ENCODE assay signal across 10 mouse cellular contexts in genomic region chr5:105976076-105976475, GRCm38 (mm10).
DNase-seq lines count a peak whose midpoint lies in the region; ATAC-seq lines count a peak whose summit lies in the region.
"Had no signal": no experiment of that assay in that cellular context is flagged by ENCODE, and none has a peak within 500 bp of the region (broad histone marks: within the 10 kb centered on the region; RNA-seq: fewer than 3 reads in every experiment).

No protein-coding gene starts in this region.

- H3K9me3 ChIP-seq in kidney, embryonic 16.5 days (ENCODE audit: low read length): no peaks in the 10 kb centered on the region
- H3K9me3 ChIP-seq in embryonic facial prominence, embryonic 12.5 days: no peaks in the 10 kb centered on the region
- H3K9me3 ChIP-seq in forebrain, embryonic 16.5 days (ENCODE audit: control insufficient read depth, low read length): no peaks in the 10 kb centered on the region
- no peaks in the 10 kb centered on the region for H3K9me3 ChIP-seq in limb, embryonic 15.5 days

- H3K27ac ChIP-seq in kidney, embryonic 16.5 days (ENCODE audit: low read length): no peak overlapping the region
- no peak overlapping the region for H3K27ac ChIP-seq in embryonic facial prominence, embryonic 12.5 days
- H3K27ac ChIP-seq in forebrain, embryonic 16.5 days (ENCODE audit: low read length): no peak overlapping the region
- no peak overlapping the region for H3K27ac ChIP-seq in limb, embryonic 15.5 days

- H3K27me3 ChIP-seq in kidney, embryonic 16.5 days (ENCODE audit: insufficient read depth, low read length): no peaks in the 10 kb centered on the region
- no peaks in the 10 kb centered on the region for H3K27me3 ChIP-seq in embryonic facial prominence, embryonic 12.5 days
- H3K27me3 ChIP-seq in forebrain, embryonic 16.5 days (replicated peaks; ENCODE audit: control insufficient read depth, insufficient read depth, low read length): 0 out of 2 replicates have a peak, but pooled peaks cover 2% of the 10 kb centered on the region
- no peaks in the 10 kb centered on the region for H3K27me3 ChIP-seq in limb, embryonic 15.5 days

- 0 out of 2 replicates have a peak, but pooled peaks cover 7% of the 10 kb centered on the region for H3K4me1 ChIP-seq in kidney, embryonic 16.5 days (ENCODE audit: insufficient read depth, low read length)
- peaks cover 7% of the 10 kb centered on the region; the same call in 1 of the 2 replicates for H3K4me1 ChIP-seq in embryonic facial prominence, embryonic 12.5 days
- peaks cover 8% of the 10 kb centered on the region for H3K4me1 ChIP-seq in forebrain, embryonic 16.5 days (replicated peaks; ENCODE audit: control insufficient read depth, insufficient read depth, low read length)
- no peaks in the 10 kb centered on the region for H3K4me1 ChIP-seq in limb, embryonic 15.5 days

- no peak overlapping the region for H3K9ac ChIP-seq in kidney, embryonic 16.5 days (replicated peaks; ENCODE audit: low read length)
- H3K9ac ChIP-seq in embryonic facial prominence, embryonic 12.5 days: no peak overlapping the region
- H3K9ac ChIP-seq in forebrain, embryonic 16.5 days (replicated peaks; ENCODE audit: low read depth, low read length): no peak overlapping the region
- no peak overlapping the region for H3K9ac ChIP-seq in limb, embryonic 15.5 days

- H3K4me2 ChIP-seq in kidney, embryonic 16.5 days (replicated peaks; ENCODE audit: low read depth, low read length): peak overlapping the region; percentile 42
- H3K4me2 ChIP-seq in embryonic facial prominence, embryonic 12.5 days (replicated peaks): peak overlapping the region; percentile 36
- H3K4me2 ChIP-seq in forebrain, embryonic 16.5 days (ENCODE audit: low read length): peak overlapping the region; percentile 47
- peak overlapping the region; percentile 46 for H3K4me2 ChIP-seq in limb, embryonic 15.5 days

- no peaks in the 10 kb centered on the region for H3K36me3 ChIP-seq in kidney, embryonic 16.5 days (ENCODE audit: insufficient read depth, low read length)
- no peaks in the 10 kb centered on the region for H3K36me3 ChIP-seq in embryonic facial prominence, embryonic 12.5 days
- no peaks in the 10 kb centered on the region for H3K36me3 ChIP-seq in forebrain, embryonic 16.5 days (ENCODE audit: control insufficient read depth, insufficient read depth)
- H3K36me3 ChIP-seq in limb, embryonic 15.5 days: no peaks in the 10 kb centered on the region
- H3K36me3 ChIP-seq: G1E had no signal

- ATAC-seq in kidney, embryonic 16.5 days (ENCODE audit: low FRiP score, low TSS enrichment): no peak
- ATAC-seq in embryonic facial prominence, embryonic 12.5 days (ENCODE audit: insufficient number of reproducible peaks, insufficient read depth, low FRiP score, low TSS enrichment): no peak
- no peak for ATAC-seq in forebrain, embryonic 16.5 days
- no peak for ATAC-seq in limb, embryonic 15.5 days (ENCODE audit: insufficient number of reproducible peaks, low FRiP score, low TSS enrichment, low read depth)
- no peak for ATAC-seq in CD4-positive, CD25-positive, alpha-beta regulatory T cell, adult 4 months

- WGBS in kidney, embryonic 16.5 days: 72% methylated on average over 5 of the region's 5 CpGs
- 61% methylated on average over 5 of the region's 5 CpGs for WGBS in embryonic facial prominence, embryonic 12.5 days
- 36% methylated on average over 5 of the region's 5 CpGs for WGBS in forebrain, embryonic 16.5 days
- WGBS in limb, embryonic 15.5 days: 61% methylated on average over 5 of the region's 5 CpGs

- no peak for DNase-seq in kidney, adult 18-20 months
- DNase-seq in ovary, postnatal 36 days (ENCODE audit: low spot score): no peak
- no peak for DNase-seq in layer of hippocampus, postnatal 36 days
- DNase-seq: adrenal gland, postnatal 25 days had no signal

- peak overlapping the region; percentile 21 for H3K4me3 ChIP-seq in kidney, embryonic 16.5 days (ENCODE audit: low read length)
- H3K4me3 ChIP-seq in embryonic facial prominence, embryonic 12.5 days: 0 out of 2 replicates have a peak overlapping the region, but pooled peaks have one; percentile 10
- H3K4me3 ChIP-seq in forebrain, embryonic 16.5 days (replicated peaks; ENCODE audit: low read length): no peak overlapping the region; the same call in 1 of the 2 replicates
- no peak overlapping the region for H3K4me3 ChIP-seq in limb, embryonic 15.5 days

Comparison
In these comparisons a context has a peak if more than half of its experiments do, and no peak if none do; other contexts are left out.
1. H3K4me3 ChIP-seq: peak in kidney, embryonic 16.5 days (single experiment) and embryonic facial prominence, embryonic 12.5 days (single experiment); none in forebrain, embryonic 16.5 days (single experiment) and limb, embryonic 15.5 days (single experiment).
2. Peak in every context shown above with its lines, with median percentiles within 50 percentile points of each other: H3K4me2 ChIP-seq.